8 mouse cellular contexts compared by ENCODE assay signal in the genomic region with DNA sequence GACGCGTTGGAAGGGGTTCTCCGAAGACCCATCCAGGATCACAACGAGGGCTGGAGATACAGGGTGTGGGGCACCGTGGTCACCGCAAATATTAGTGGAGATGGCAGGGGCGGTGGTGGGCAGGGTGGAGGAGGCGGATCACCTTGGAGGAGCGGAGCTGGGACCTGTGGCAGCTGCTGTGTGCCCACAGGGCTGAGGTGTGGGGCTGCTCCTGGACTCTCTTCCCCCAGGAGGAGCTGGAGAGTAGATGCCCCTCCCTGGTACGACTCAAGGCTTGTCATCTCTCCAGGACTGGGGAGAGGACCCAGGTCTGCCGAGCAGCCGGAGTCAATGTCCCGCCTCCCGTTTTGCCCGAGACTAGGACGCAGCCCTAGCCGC.
DNase-seq lines count a peak whose midpoint lies in the region; ATAC-seq and TF ChIP-seq lines count a peak whose summit lies in the region.

No protein-coding gene starts in this region.

- WGBS in kidney, adult 2 months: 18% methylated on average over 17 of the region's 17 CpGs
- 9% methylated on average over 17 of the region's 17 CpGs for WGBS in hindbrain, postnatal 0 days
- 9% methylated on average over 17 of the region's 17 CpGs for WGBS in midbrain, embryonic 16.5 days

- H3K4me1 ChIP-seq in kidney, adult 2 months (ENCODE audit: control insufficient read depth, insufficient read depth, low read length): peaks cover 8% of the 10 kb centered on the region; the same call in 1 of the 2 replicates
- H3K4me1 ChIP-seq in E14TG2a.4 (replicated peaks; ENCODE audit: low read depth, low read length): peaks cover 6% of the 10 kb centered on the region; the same call in 1 of the 2 replicates
- no peaks in the 10 kb centered on the region; the same call in 1 of the 2 replicates for H3K4me1 ChIP-seq in cortical plate, adult 2 months (ENCODE audit: control insufficient read depth, insufficient read depth, low read length)
- no peaks in the 10 kb centered on the region for H3K4me1 ChIP-seq in hindbrain, postnatal 0 days (ENCODE audit: insufficient read depth, low read length)
- peaks cover 10% of the 10 kb centered on the region for H3K4me1 ChIP-seq in midbrain, embryonic 16.5 days (ENCODE audit: control insufficient read depth, insufficient read depth, low read length)

- no peak for DNase-seq in kidney, adult 2 months
- no peak for DNase-seq in kidney, adult 9 months
- DNase-seq in hindbrain, postnatal 0 days (ENCODE audit: low spot score): no peak
- no peak for DNase-seq in urinary bladder, postnatal 10 days (ENCODE audit: low spot score)
- no peak for DNase-seq in thymus, postnatal 4 days

- H3K27ac ChIP-seq in kidney, adult 2 months (ENCODE audit: insufficient read depth, low read depth, low read length): no peak overlapping the region
- peak overlapping the region; percentile 86 for H3K27ac ChIP-seq in cortical plate, adult 2 months (ENCODE audit: insufficient read depth, low read length)
- H3K27ac ChIP-seq in hindbrain, postnatal 0 days: peak overlapping the region; percentile 66
- peak overlapping the region; percentile 85 for H3K27ac ChIP-seq in midbrain, embryonic 16.5 days (ENCODE audit: low read length)

- no peaks in the 10 kb centered on the region for H3K36me3 ChIP-seq in kidney, adult 2 months (ENCODE audit: control insufficient read depth, insufficient read depth, low read length)
- no peaks in the 10 kb centered on the region for H3K36me3 ChIP-seq in E14TG2a.4 (ENCODE audit: insufficient read depth, low read length)
- no peaks in the 10 kb centered on the region for H3K36me3 ChIP-seq in hindbrain, postnatal 0 days (ENCODE audit: insufficient read depth, low read length)
- no peaks in the 10 kb centered on the region for H3K36me3 ChIP-seq in midbrain, embryonic 16.5 days (ENCODE audit: control insufficient read depth, insufficient read depth, low read length)

- ATAC-seq in hindbrain, postnatal 0 days: peak; percentile 48
- peak; percentile 47; the same call in 1 of the 2 replicates for ATAC-seq in midbrain, embryonic 16.5 days

- H3K27me3 ChIP-seq in kidney, adult 2 months (replicated peaks; ENCODE audit: control insufficient read depth, insufficient read depth, low read length): no peaks in the 10 kb centered on the region
- peaks cover 73% of the 10 kb centered on the region for H3K27me3 ChIP-seq in E14TG2a.4 (ENCODE audit: insufficient read depth, low read length)
- peaks cover 14% of the 10 kb centered on the region; the same call in 1 of the 2 replicates for H3K27me3 ChIP-seq in hindbrain, postnatal 0 days (ENCODE audit: insufficient read depth, low read length)
- H3K27me3 ChIP-seq in midbrain, embryonic 16.5 days (ENCODE audit: control insufficient read depth, insufficient read depth, low read depth, low read length): peaks cover 46% of the 10 kb centered on the region

- peaks cover 7% of the 10 kb centered on the region for H3K9me3 ChIP-seq in E14TG2a.4 (ENCODE audit: low read length)
- no peaks in the 10 kb centered on the region for H3K9me3 ChIP-seq in hindbrain, postnatal 0 days (ENCODE audit: low read length)
- H3K9me3 ChIP-seq in midbrain, embryonic 16.5 days (replicated peaks; ENCODE audit: control insufficient read depth, low read length, poor library complexity, severe bottlenecking): no peaks in the 10 kb centered on the region

- H3K4me2 ChIP-seq in hindbrain, postnatal 0 days (ENCODE audit: low read depth, low read length): peak overlapping the region; percentile 65
- H3K4me2 ChIP-seq in midbrain, embryonic 16.5 days (ENCODE audit: low read length): peak overlapping the region; percentile 80

- TF ChIP-seq POLR2A in kidney, adult 2 months (IDR thresholded peaks at IDR 0.05; ENCODE audit: low read depth, low read length): no peak
- no peak for TF ChIP-seq POLR2A in cortical plate, adult 2 months (IDR thresholded peaks at IDR 0.05; ENCODE audit: extremely low read depth, insufficient read depth, low read length)

- H3K9ac ChIP-seq in hindbrain, postnatal 0 days (replicated peaks; ENCODE audit: low read length): peak overlapping the region; percentile 48; the same call in 1 of the 2 replicates
- H3K9ac ChIP-seq in midbrain, embryonic 16.5 days (ENCODE audit: low read depth, low read length): peak overlapping the region; percentile 62

- TF ChIP-seq CTCF in kidney, adult 2 months (conservative IDR thresholded peaks at IDR 0.05; ENCODE audit: insufficient read depth, insufficient read length, low read depth, low read length): no peak
- no peak for TF ChIP-seq CTCF in E14TG2a.4 (conservative IDR thresholded peaks at IDR 0.05; ENCODE audit: low read length)
- no peak for TF ChIP-seq CTCF in cortical plate, adult 2 months (IDR thresholded peaks at IDR 0.05; ENCODE audit: extremely low read depth, insufficient read depth, low read length)
- no peak for TF ChIP-seq CTCF in hindbrain, postnatal 0 days (IDR thresholded peaks at IDR 0.05; ENCODE audit: low read depth)

- H3K4me3 ChIP-seq in kidney, adult 2 months (ENCODE audit: insufficient read depth, low read depth, low read length): peak overlapping the region; percentile 58
- peak overlapping the region; percentile 67 for H3K4me3 ChIP-seq in E14TG2a.4 (replicated peaks; ENCODE audit: low read length)
- H3K4me3 ChIP-seq in cortical plate, adult 2 months (ENCODE audit: insufficient read depth, low read length): peak overlapping the region; percentile 65
- H3K4me3 ChIP-seq in hindbrain, postnatal 0 days (ENCODE audit: low read length): peak overlapping the region; percentile 39
- H3K4me3 ChIP-seq in midbrain, embryonic 16.5 days (ENCODE audit: low read depth, low read length): peak overlapping the region; percentile 47
